Mouse (Mus musculus): Measurements from ENCODE around the gene Kif6. TPM values are rescaled to one million over a fixed set of nuclear protein-coding genes. Genes with fewer than 3 reads are reported as not detected.

Kif6 gene
- polyA plus RNA-seq, 1 experiment from 2014 or later, result 3.7 TPM

- Histone ChIP-seq H3K9me3 (ENCODE audit: control insufficient read depth, low read length) (no peaks in the 10 kb centered on the region), H3K36me3 (replicated peaks; ENCODE audit: control insufficient read depth, insufficient read depth) (no peaks in the 10 kb centered on the region), H3K4me2 (replicated peaks) (no peak overlapping the region), H3K9ac (no peak overlapping the region), H3K4me1 (replicated peaks; ENCODE audit: control insufficient read depth, insufficient read depth, low read length) (no peaks in the 10 kb centered on the region), H3K27ac (no peak overlapping the region), H3K4me3 (replicated peaks; ENCODE audit: low read length) (no peak overlapping the region), H3K27me3 (ENCODE audit: control insufficient read depth, insufficient read depth, low read length) (no peaks in the 10 kb centered on the region)
- DNase-seq (ENCODE audit: low spot score) (no peak), ATAC-seq (ENCODE audit: low FRiP score) (no peak)
- 65% methylated on average over 9 of the region's 9 CpGs for WGBS
Observed at GRCm38 (mm10) chr17:49624572-49624971, 9.6 kb downstream of the Kif6 start.

- DNase-seq (ENCODE audit: low spot score), result no peak
- H3K9ac ChIP-seq, result no peak overlapping the region
- 83% methylated on average over 13 of the region's 13 CpGs for WGBS
- no peak overlapping the region for H3K27ac ChIP-seq
- H3K27me3 ChIP-seq (ENCODE audit: control insufficient read depth, insufficient read depth, low read length), result no peaks in the 10 kb centered on the region
- no peak overlapping the region for H3K4me3 ChIP-seq (replicated peaks; ENCODE audit: low read length)
- H3K4me1 ChIP-seq (replicated peaks; ENCODE audit: control insufficient read depth, insufficient read depth, low read length), result no peaks in the 10 kb centered on the region
- H3K36me3 ChIP-seq (replicated peaks; ENCODE audit: control insufficient read depth, insufficient read depth), result no peaks in the 10 kb centered on the region
- H3K9me3 ChIP-seq (ENCODE audit: control insufficient read depth, low read length), result no peaks in the 10 kb centered on the region
- ATAC-seq (ENCODE audit: low FRiP score), result no peak
- H3K4me2 ChIP-seq (replicated peaks), result no peak overlapping the region
Observed at GRCm38 (mm10) chr17:49627011-49627794, 12.3 kb downstream of the Kif6 start.

GRCm38 (mm10) chr17:49628875-49629274, 13.9 kb downstream of the Kif6 start:
- H3K27ac ChIP-seq, result no peak overlapping the region
- no peak for ATAC-seq (ENCODE audit: low FRiP score)
- H3K9me3 ChIP-seq (ENCODE audit: control insufficient read depth, low read length), result no peaks in the 10 kb centered on the region
- no peak overlapping the region for H3K4me3 ChIP-seq (replicated peaks; ENCODE audit: low read length)
- H3K4me2 ChIP-seq (replicated peaks), result no peak overlapping the region
- H3K4me1 ChIP-seq (replicated peaks; ENCODE audit: control insufficient read depth, insufficient read depth, low read length), result no peaks in the 10 kb centered on the region
- H3K36me3 ChIP-seq (replicated peaks; ENCODE audit: control insufficient read depth, insufficient read depth), result no peaks in the 10 kb centered on the region
- WGBS, result 96% methylated on average over 8 of the region's 8 CpGs
- H3K9ac ChIP-seq, result no peak overlapping the region
- DNase-seq (ENCODE audit: low spot score), result no peak
- no peaks in the 10 kb centered on the region for H3K27me3 ChIP-seq (ENCODE audit: control insufficient read depth, insufficient read depth, low read length)

GRCm38 (mm10) chr17:49633041-49633440, 18.1 kb downstream of the Kif6 start:
- no peak for DNase-seq (ENCODE audit: low spot score)
- H3K9ac ChIP-seq, result no peak overlapping the region
- ATAC-seq (ENCODE audit: low FRiP score), result no peak

GRCm38 (mm10) chr17:49641903-49642302, 27.0 kb downstream of the Kif6 start:
- Histone ChIP-seq H3K9ac (no peak overlapping the region), H3K27ac (no peak overlapping the region), H3K4me3 (replicated peaks; ENCODE audit: low read length) (no peak overlapping the region), H3K36me3 (replicated peaks; ENCODE audit: control insufficient read depth, insufficient read depth) (no peaks in the 10 kb centered on the region), H3K4me2 (replicated peaks) (no peak overlapping the region), H3K4me1 (replicated peaks; ENCODE audit: control insufficient read depth, insufficient read depth, low read length) (no peaks in the 10 kb centered on the region), H3K9me3 (ENCODE audit: control insufficient read depth, low read length) (no peaks in the 10 kb centered on the region), H3K27me3 (ENCODE audit: control insufficient read depth, insufficient read depth, low read length) (no peaks in the 10 kb centered on the region)
- WGBS, result 92% methylated on average over 6 of the region's 6 CpGs
- no peak for DNase-seq (ENCODE audit: low spot score)
- ATAC-seq (ENCODE audit: low FRiP score), result no peak

More at GRCm38 (mm10) chr17:49633041-49633440, 18.1 kb downstream of the Kif6 start:
- no peaks in the 10 kb centered on the region for H3K9me3 ChIP-seq (ENCODE audit: control insufficient read depth, low read length)
- no peak overlapping the region for H3K27ac ChIP-seq
- 56% methylated on average over 8 of the region's 8 CpGs for WGBS
- no peaks in the 10 kb centered on the region for H3K36me3 ChIP-seq (replicated peaks; ENCODE audit: control insufficient read depth, insufficient read depth)
- no peaks in the 10 kb centered on the region for H3K27me3 ChIP-seq (ENCODE audit: control insufficient read depth, insufficient read depth, low read length)
- no peak overlapping the region for H3K4me3 ChIP-seq (replicated peaks; ENCODE audit: low read length)
- no peak overlapping the region for H3K4me2 ChIP-seq (replicated peaks)
- no peaks in the 10 kb centered on the region for H3K4me1 ChIP-seq (replicated peaks; ENCODE audit: control insufficient read depth, insufficient read depth, low read length)

- Histone ChIP-seq H3K4me3 (replicated peaks; ENCODE audit: low read length) (no peak overlapping the region), H3K27me3 (ENCODE audit: control insufficient read depth, insufficient read depth, low read length) (no peaks in the 10 kb centered on the region), H3K4me1 (replicated peaks; ENCODE audit: control insufficient read depth, insufficient read depth, low read length) (no peaks in the 10 kb centered on the region), H3K36me3 (replicated peaks; ENCODE audit: control insufficient read depth, insufficient read depth) (no peaks in the 10 kb centered on the region), H3K9ac (no peak overlapping the region), H3K27ac (no peak overlapping the region), H3K4me2 (replicated peaks) (no peak overlapping the region), H3K9me3 (ENCODE audit: control insufficient read depth, low read length) (no peaks in the 10 kb centered on the region)
- WGBS, result 96% methylated on average over 8 of the region's 8 CpGs
- DNase-seq (ENCODE audit: low spot score) (no peak), ATAC-seq (ENCODE audit: low FRiP score) (no peak)
Observed at GRCm38 (mm10) chr17:49642336-49642735, 27.4 kb downstream of the Kif6 start.

- no peak for DNase-seq (ENCODE audit: low spot score)
- WGBS, result 86% methylated on average over 11 of the region's 11 CpGs
- H3K4me3 ChIP-seq (replicated peaks; ENCODE audit: low read length), result no peak overlapping the region
- no peak for ATAC-seq (ENCODE audit: low FRiP score)
- H3K27me3 ChIP-seq (ENCODE audit: control insufficient read depth, insufficient read depth, low read length), result no peaks in the 10 kb centered on the region
- H3K4me1 ChIP-seq (replicated peaks; ENCODE audit: control insufficient read depth, insufficient read depth, low read length), result no peaks in the 10 kb centered on the region
- H3K9me3 ChIP-seq (ENCODE audit: control insufficient read depth, low read length), result no peaks in the 10 kb centered on the region
- H3K36me3 ChIP-seq (replicated peaks; ENCODE audit: control insufficient read depth, insufficient read depth), result no peaks in the 10 kb centered on the region
- H3K9ac ChIP-seq, result no peak overlapping the region
- H3K27ac ChIP-seq, result no peak overlapping the region
- H3K4me2 ChIP-seq (replicated peaks), result no peak overlapping the region
Observed at GRCm38 (mm10) chr17:49642889-49643490, 28.1 kb downstream of the Kif6 start.

- Histone ChIP-seq H3K4me3 (replicated peaks; ENCODE audit: low read length) (no peak overlapping the region), H3K27ac (no peak overlapping the region), H3K9ac (no peak overlapping the region), H3K27me3 (ENCODE audit: control insufficient read depth, insufficient read depth, low read length) (no peaks in the 10 kb centered on the region), H3K36me3 (replicated peaks; ENCODE audit: control insufficient read depth, insufficient read depth) (no peaks in the 10 kb centered on the region), H3K4me1 (replicated peaks; ENCODE audit: control insufficient read depth, insufficient read depth, low read length) (no peaks in the 10 kb centered on the region), H3K9me3 (ENCODE audit: control insufficient read depth, low read length) (no peaks in the 10 kb centered on the region), H3K4me2 (replicated peaks) (no peak overlapping the region)
- WGBS, result 93% methylated on average over 5 of the region's 5 CpGs
- DNase-seq (ENCODE audit: low spot score) (no peak), ATAC-seq (ENCODE audit: low FRiP score) (no peak)
Observed at GRCm38 (mm10) chr17:49646267-49646666, 31.3 kb downstream of the Kif6 start.

- no peak overlapping the region for H3K4me2 ChIP-seq (replicated peaks)
- WGBS, result 89% methylated on average over 2 of the region's 2 CpGs
Observed at GRCm38 (mm10) chr17:49648970-49649369, 34.0 kb downstream of the Kif6 start.

More at GRCm38 (mm10) chr17:49648970-49649369, 34.0 kb downstream of the Kif6 start:
- Histone ChIP-seq H3K9me3 (ENCODE audit: control insufficient read depth, low read length) (no peaks in the 10 kb centered on the region), H3K4me3 (replicated peaks; ENCODE audit: low read length) (no peak overlapping the region), H3K27ac (no peak overlapping the region), H3K4me1 (replicated peaks; ENCODE audit: control insufficient read depth, insufficient read depth, low read length) (no peaks in the 10 kb centered on the region), H3K9ac (no peak overlapping the region), H3K36me3 (replicated peaks; ENCODE audit: control insufficient read depth, insufficient read depth) (no peaks in the 10 kb centered on the region), H3K27me3 (ENCODE audit: control insufficient read depth, insufficient read depth, low read length) (no peaks in the 10 kb centered on the region)
- DNase-seq (ENCODE audit: low spot score), result no peak
- ATAC-seq (ENCODE audit: low FRiP score), result no peak
